Mouse (Mus musculus): ENCODE measurements around the gene Il24.
A peak's percentile ranks its signal among the peaks of the same experiment; 100 is the strongest.

The Il24 gene

DNA sequence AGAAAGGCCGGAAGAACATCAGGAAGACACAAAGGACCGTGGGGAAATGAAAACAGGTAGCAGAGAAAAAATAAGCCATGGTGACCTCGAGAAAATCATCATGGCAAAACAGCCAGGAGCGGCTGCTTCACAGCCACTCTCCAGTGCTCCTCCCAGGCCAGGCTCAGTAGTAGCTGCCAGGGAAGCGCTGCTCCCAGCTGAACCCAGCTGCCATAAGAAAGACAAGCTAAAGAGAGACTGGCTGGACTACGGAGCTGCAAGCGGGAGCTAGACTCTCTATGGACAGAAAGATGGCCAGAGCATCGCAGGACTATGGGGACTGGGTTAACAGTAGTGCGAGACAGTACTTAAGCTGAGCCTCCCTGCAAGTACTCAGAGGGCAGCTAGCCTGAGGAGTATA is 32.4 kb downstream of the Il24 start:
- no peak for DNase-seq (ENCODE audit: low read depth)

DNA sequence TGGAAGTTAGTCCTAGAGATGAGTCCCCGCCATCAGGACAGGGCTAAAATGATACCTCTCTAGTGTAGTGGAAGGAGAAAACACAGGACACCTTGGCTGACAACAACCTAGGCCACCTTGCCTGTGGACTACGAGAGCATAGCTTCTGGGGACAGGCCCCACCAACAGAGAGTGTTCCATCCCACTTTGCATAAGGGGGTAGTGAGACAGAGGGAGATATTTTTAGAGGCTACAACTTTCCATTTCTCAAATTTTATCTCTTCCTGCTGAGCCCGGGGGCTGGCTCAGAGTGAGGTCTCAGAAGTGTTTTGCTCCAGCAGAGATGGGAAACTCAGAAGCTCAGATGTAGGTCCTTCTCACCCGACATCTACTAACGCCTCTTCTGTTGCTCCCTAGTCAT is 36.8 kb downstream of the Il24 start:
- DNase-seq (ENCODE audit: low read depth), result no peak

DNA sequence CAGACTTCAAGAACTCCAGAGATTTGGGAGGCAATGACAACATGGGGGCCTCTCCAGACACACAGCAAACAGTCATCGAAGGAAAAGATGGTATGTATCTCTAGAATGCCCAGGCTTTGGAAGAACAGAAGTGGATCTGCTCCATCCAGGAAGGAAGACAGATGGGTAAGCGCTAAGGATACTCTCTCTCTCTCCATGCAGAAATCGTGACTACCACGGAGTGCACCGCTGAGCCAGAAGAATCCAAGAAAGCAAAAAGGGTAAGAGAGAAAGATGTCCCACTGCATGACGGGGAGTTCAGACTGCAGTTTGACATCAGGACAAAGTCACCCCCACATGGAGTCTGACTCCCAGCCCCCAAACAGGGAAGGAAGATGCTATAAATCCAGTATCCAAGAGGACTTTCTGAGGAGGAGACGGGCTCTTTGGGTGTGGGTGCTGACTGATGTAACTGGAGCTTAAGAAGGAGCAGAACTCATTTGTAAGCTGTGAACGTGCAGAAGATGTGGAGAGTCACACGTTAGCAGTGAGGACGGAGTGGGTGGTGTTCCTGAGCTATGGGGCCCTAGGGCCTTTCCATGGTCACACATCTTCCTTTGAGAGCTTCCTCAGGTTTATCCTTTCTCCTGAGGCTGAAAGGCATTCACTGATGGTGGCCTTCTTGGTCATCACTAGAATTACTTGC is 37.6 kb downstream of the Il24 start:
- DNase-seq (ENCODE audit: low read depth), result no peak

DNA sequence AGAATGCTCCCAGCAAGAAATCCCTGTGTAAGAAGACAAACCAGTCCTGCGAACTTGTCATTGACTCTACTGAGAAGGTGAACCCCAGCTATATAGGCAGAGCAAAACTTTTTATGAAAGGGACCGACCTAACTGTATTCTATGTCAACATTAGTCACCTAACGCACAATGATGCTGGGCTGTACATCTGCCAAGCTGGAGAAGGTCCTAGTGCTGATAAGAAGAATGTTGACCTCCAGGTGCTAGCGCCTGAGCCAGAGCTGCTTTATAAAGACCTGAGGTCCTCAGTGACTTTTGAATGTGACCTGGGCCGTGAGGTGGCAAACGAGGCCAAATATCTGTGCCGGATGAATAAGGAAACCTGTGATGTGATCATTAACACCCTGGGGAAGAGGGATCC is 42.7 kb downstream of the Il24 start:
- no peak for DNase-seq (ENCODE audit: low read depth)

DNA sequence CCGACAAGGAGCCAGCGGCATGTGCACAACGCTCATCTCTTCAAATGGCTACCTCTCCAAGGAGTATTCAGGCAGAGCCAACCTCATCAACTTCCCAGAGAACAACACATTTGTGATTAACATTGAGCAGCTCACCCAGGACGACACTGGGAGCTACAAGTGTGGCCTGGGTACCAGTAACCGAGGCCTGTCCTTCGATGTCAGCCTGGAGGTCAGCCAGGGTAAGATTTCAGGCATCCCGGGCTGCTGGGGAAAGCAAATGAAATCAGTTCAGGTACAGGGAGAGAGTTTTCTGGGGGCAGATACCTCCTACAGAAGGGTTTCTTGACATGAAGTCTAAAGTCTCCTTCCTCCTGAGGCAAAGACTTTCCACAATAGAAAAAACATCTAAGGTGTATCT is 45.6 kb downstream of the Il24 start:
- no peak for DNase-seq (ENCODE audit: low read depth)

DNA sequence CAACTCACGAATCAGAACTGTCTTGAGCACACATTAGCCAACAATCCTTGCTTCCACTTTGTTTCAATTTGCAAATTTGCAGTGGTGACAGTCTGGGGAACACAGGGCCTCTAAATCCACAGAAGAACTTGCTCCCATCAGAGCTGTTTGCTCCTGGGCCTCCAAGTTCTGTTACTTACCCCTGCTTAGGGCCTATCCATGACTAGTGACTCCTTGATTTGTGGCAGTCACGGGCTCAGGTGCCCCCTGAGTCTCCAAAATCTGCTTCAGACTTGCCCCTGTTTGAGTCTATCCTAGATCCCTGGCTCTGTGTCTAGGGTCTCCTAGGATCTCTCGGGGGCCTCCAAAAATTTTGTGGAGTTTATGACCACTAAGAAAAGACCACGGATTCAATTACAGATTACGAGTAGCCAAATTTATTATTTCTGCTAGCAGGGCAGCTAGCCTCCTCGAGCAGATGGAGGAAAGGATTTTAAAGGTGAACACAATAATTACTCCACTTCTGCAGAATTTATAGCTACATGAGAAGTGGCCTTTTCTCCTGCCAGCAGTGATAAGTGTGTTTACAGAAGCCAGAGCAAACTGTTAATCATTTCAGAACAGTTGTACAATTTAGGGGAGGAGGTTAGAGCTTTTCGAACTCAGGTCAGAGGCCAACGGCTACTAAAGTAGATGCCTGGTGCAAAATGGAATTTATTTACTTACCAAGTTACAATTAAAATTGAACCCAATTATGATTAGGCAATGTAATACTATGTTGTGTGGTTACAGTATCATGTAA is 46.5 kb downstream of the Il24 start:
- no peak for DNase-seq (ENCODE audit: low read depth)

DNA sequence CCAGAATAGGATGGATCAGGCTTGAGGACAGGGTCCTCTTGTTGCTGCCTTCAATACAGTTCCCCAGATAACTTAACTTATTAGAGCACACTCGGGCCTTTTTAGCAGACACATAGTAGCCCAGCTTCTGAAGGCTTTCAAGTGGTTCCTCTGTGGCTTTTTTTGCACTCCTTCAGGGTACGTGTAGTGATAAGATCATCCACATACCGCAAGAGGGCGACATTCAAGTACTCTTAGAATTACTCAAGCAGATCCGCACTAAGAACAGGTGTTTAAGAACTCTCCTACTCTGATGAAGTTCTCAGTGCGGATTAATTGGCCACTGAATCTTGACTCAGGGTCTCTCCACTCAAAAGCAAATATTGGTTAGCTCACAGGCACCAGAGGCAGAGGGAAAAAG is 49.0 kb downstream of the Il24 start:
- DNase-seq (ENCODE audit: low read depth), result peak; percentile 61

DNA sequence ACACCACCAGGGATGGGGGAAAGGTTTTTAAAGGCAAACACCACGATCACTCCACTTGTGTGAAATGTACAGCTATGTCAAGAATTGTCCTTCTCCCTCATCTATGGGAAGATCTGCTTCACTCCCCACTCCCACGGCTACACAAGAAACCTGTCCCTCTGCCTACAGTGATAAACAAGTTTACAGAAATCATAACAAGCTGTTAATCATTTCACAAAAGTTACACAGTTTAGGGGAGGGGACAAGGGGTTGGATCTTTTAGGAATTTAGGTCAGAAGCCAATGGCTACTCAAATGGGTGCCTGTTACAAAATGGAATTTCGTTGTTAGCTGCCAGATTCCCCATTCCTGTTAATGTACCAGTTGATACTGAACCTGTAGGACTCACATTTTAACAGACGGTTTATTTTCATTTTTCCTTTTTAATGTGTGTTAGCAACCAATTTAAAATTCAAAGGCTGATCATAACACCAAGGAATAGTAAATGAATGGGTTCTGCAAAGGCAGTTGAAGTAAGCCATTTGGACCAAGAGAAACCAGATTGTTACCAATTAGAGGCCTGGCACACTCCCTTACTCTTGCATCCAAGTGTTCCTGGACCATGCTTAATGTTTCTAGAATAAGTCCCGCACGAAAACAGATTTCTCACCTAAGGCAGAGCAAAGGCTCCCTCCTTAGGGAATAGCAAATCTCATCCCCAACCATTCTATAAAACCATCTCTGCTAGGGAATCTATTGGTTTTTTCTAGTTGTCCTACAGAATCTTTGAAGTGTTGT is 51.9 kb downstream of the Il24 start:
- no peak for DNase-seq (ENCODE audit: low read depth)

DNA sequence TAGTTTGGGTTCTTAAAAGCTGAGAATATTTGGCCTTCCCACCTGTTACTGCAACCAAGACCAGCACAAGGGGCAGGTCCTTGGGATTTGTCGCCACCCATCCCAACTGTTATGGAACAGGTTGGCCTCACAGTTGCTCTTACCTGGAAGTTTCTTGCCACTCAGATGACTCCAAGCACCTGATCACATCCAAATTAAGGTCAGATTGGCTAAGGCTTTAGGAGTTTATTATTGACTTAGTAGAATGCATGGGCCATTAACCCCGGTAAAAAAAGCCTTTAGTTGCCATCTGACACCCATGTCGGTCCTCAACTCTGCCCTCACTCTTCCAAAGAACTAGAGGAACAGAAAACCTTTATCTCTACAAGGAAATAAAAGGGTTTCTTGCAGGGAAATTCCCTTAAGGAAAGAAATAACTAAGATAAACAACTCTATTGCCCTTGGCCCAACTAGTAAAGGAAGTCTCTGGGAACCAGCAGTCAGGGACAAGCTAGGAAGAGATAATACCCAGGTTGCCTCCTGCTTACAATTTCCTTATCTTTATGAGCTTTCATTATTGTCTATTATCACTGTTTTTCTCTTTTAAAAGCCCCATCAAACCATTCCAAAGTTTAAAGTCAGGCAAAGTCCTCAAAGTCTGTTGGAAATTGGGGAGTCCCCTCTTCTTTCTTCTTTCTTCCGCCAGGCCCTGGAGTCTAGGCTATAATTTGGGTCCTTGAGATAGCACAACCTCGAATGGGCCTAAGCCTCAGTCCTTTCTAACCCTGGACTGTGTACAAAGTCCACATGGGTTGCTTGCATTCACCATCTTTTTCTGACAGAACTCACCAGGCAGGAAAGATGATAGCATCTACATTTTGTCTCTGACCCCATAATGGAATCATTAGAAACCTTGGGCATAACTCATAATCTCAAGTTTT is 54.8 kb downstream of the Il24 start:
- DNase-seq (ENCODE audit: low read depth), result no peak

Measured in naive thymus-derived CD4-positive, alpha-beta T cell, adult 2 months (primary cell).